Mouse (Mus musculus): Measurements from ENCODE around the gene Gm3029.
"Not testable (repeated sequence)": the region's sequence is repeated elsewhere in the genome, so short reads cannot be mapped to it uniquely, and the experiment has no call there.

Gm3029 gene

DNA sequence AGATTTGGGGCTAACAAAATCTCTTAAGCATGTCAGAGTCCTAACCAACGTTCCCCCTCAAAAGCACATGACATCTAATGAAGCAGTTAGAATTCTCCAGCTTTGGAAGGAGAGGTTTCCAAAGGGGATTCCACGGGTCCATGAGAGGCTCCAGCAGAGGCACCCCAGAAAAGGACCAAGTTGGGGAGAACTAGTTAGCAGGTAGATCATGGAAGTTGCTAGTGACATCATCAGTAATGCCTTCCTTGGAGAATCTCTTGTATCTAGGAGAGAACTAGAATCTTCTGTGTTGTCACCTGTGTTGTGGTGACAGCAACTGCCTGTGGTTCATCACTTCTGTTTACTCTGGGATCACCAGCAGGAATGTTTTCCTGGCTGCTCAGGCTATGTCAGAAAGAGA lies at the start of gene Gm3029:
TSS of gene Gm3029 (plus strand) at position 301 of the 400 bp plus-strand sequence.
- DNase-seq, result not testable (repeated sequence)

DNA sequence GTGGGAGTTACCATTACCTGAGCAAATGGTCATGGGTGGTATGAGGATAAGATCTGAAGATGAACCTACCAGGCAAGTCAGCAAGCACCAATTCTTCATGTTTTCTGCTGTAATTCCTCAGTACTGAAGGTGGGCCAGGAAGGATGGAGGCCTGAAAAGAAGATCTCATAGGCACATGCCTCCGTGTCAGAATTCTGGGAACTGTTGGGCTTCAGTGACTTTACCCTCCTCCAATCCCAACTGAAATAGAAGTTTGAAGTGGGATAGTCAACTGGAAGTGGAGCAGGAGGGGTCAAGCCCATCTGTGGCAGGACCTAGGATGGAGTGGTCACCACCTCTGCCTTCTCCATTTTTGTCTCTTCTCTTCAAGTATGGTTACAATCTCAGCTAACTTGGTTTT lies 47.7 kb upstream of the Gm3029 start, which contains the start of gene Gm2916:
TSS of gene Gm2916 (plus strand) at position 301 of the 400 bp plus-strand sequence.
- DNase-seq, result not testable (repeated sequence)

DNA sequence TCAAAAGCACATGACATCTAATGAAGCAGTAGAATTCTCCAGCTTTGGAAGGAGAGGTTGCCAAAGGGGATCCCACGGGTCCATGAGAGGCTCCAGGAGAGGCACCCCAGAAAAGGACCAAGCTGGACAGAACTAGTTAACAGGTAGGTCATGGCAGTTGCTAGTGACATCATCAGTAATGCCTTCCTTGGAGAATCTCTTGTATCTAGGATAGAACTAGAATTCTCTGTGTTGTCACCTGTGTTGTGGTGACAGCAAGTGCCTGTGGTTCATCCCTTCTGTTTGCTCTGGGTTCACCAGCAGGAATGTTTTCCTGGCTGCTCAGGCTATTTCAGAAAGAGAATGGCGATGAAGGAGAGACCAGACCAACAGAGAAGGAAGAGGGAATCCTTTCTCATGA lies 31.7 kb downstream of the Gm3029 start, which contains the start of gene Gm3095:
TSS of gene Gm3095 (plus strand) at position 301 of the 400 bp plus-strand sequence.
- DNase-seq, result not testable (repeated sequence)

Data from heart, adult 11 months (tissue).